ENCODE assay signal across 8 mouse cellular contexts in the genomic region with DNA sequence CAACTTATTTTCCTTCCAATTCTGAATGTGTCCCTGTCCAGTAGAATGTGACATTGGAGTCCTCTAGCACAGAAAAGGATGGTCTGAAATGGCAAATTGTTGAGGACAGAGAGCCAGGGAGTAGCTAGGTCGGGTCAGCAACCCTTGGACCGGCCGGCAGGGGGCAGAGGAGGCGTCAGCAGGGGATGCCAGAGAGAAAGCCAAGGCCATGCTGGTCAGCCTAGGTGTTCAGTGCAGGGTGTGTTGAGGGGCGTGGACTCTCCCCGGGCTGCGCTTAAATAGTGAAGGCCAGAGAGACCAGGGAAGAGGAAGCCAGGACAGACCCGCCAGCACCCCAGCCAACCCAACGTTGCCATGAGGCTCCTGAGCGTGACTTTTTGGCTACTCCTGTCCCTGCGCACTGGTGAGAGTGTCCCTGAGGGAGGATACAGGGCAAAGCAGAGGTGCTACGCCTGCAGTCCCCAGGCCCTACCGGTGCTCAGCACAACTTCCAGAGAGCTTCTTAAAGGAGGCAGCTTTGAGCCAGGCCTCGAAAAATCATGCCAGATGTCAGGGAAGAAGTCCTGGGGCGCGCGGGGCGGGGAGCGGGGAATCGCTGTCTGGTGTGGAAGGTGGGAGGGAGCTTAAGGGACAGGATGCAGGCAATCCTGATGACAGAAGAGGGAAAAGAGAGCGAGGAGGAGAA. TPM values are rescaled to one million over a fixed set of nuclear protein-coding genes. Genes with fewer than 3 reads are reported as not detected.
A peak's percentile ranks its signal among the peaks of the same experiment; 100 is the strongest.
DNase-seq lines count a peak whose midpoint lies in the region; ATAC-seq lines count a peak whose summit lies in the region.

Meltf (plus strand) TSS at position 238 of the 685 bp plus-strand sequence.

- H3K27ac ChIP-seq in hindbrain, embryonic 15.5 days (replicated peaks): no peak within 1 kb of the TSS
- H3K27ac ChIP-seq in liver, embryonic 12.5 days: no peak within 1 kb of the TSS
- no peak within 1 kb of the TSS for H3K27ac ChIP-seq in neural tube, embryonic 11.5 days (ENCODE audit: low read depth, low read length)

- no peaks in the 10 kb centered on the region for H3K27me3 ChIP-seq in hindbrain, embryonic 15.5 days
- H3K27me3 ChIP-seq in liver, embryonic 12.5 days (replicated peaks): peaks cover 35% of the 10 kb centered on the region
- no peaks in the 10 kb centered on the region for H3K27me3 ChIP-seq in neural tube, embryonic 11.5 days (ENCODE audit: control insufficient read depth, insufficient read depth, low read length)

- DNase-seq in layer of hippocampus, postnatal 10 days (ENCODE audit: low spot score in 2 of 2): peak; percentile 69 to 75
- no peak for DNase-seq in layer of hippocampus, adult 9-11 months
- DNase-seq in cerebellum, adult 11 months: peak; percentile 74
- DNase-seq in forelimb bud, embryonic 11.5 days (ENCODE audit: low read depth, low spot score): peak; percentile 69
- peak; percentile 78 for DNase-seq in neural tube, embryonic 11.5 days (ENCODE audit: low spot score)
- DNase-seq in thymus, postnatal 14 days: peak; percentile 66

- no peak within 1 kb of the TSS for H3K4me2 ChIP-seq in hindbrain, embryonic 15.5 days
- H3K4me2 ChIP-seq in liver, embryonic 12.5 days: 0 out of 2 replicates have a peak within 1 kb of the TSS, but pooled peaks have one; percentile 25
- H3K4me2 ChIP-seq in neural tube, embryonic 11.5 days (ENCODE audit: low read depth): no peak within 1 kb of the TSS; the same call in 1 of the 2 replicates

- no peak within 1 kb of the TSS for H3K4me3 ChIP-seq in hindbrain, embryonic 15.5 days
- H3K4me3 ChIP-seq in liver, embryonic 12.5 days: no peak within 1 kb of the TSS
- H3K4me3 ChIP-seq in neural tube, embryonic 11.5 days (ENCODE audit: low read depth, low read length): no peak within 1 kb of the TSS

- ATAC-seq in hindbrain, embryonic 15.5 days (ENCODE audit: low FRiP score, low read depth): 0 out of 2 replicates have a peak, but pooled peaks have one; percentile 57
- ATAC-seq in liver, embryonic 12.5 days: peak; percentile 56
- ATAC-seq in neural tube, embryonic 11.5 days (ENCODE audit: insufficient read depth, low FRiP score, low TSS enrichment): no peak; the same call in 1 of the 2 replicates

- peaks cover 3% of the 10 kb centered on the region; the same call in 1 of the 2 replicates for H3K36me3 ChIP-seq in hindbrain, embryonic 15.5 days
- peaks cover 11% of the 10 kb centered on the region for H3K36me3 ChIP-seq in liver, embryonic 12.5 days
- H3K36me3 ChIP-seq in neural tube, embryonic 11.5 days (ENCODE audit: control insufficient read depth, insufficient read depth, low read length): peaks cover 2% of the 10 kb centered on the region; the same call in 1 of the 2 replicates

- 35% methylated on average over 21 of the region's 21 CpGs for WGBS in hindbrain, embryonic 15.5 days
- 33% methylated on average over 21 of the region's 21 CpGs for WGBS in liver, embryonic 12.5 days (ENCODE audit: insufficient replicate concordance)
- WGBS in neural tube, embryonic 11.5 days: 30% methylated on average over 21 of the region's 21 CpGs

- no peaks in the 10 kb centered on the region for H3K9me3 ChIP-seq in hindbrain, embryonic 15.5 days
- H3K9me3 ChIP-seq in liver, embryonic 12.5 days (replicated peaks): no peaks in the 10 kb centered on the region
- H3K9me3 ChIP-seq in neural tube, embryonic 11.5 days (ENCODE audit: control insufficient read depth, low read length): no peaks in the 10 kb centered on the region

- no peak within 1 kb of the TSS for H3K9ac ChIP-seq in hindbrain, embryonic 15.5 days
- H3K9ac ChIP-seq in liver, embryonic 12.5 days: 0 out of 2 replicates have a peak within 1 kb of the TSS, but pooled peaks have one; percentile 5
- no peak within 1 kb of the TSS for H3K9ac ChIP-seq in neural tube, embryonic 11.5 days (ENCODE audit: low read length)

- H3K4me1 ChIP-seq in hindbrain, embryonic 15.5 days (replicated peaks): peaks cover 3% of the 10 kb centered on the region; the same call in 1 of the 2 replicates
- peaks cover 9% of the 10 kb centered on the region for H3K4me1 ChIP-seq in liver, embryonic 12.5 days
- peaks cover 8% of the 10 kb centered on the region for H3K4me1 ChIP-seq in neural tube, embryonic 11.5 days (ENCODE audit: control insufficient read depth, insufficient read depth, low read length)

RNA-seq across cellular contexts. Expression of gene Meltf, which starts in this region (rescaled TPM):
- total RNA-seq in layer of hippocampus, postnatal 10 days (2021): under 1 TPM; 0.18 to 0.36 TPM
- polyA plus RNA-seq in hindbrain, embryonic 15.5 days (2015; fragmentation: Nextera tagmentation; extraction: Ambion mirVana): 0.29 and 0.31 TPM in 2 replicates
- 0.30 and 0.36 TPM in 2 replicates for polyA plus RNA-seq in liver, embryonic 12.5 days (2016; fragmentation: Nextera tagmentation; extraction: Ambion mirVana)
- polyA plus RNA-seq in neural tube, embryonic 11.5 days (2014; fragmentation: Nextera tagmentation; extraction: Ambion mirVana): 0.15 TPM in 1 of 2 replicates, not detected in the other

Comparison
In these comparisons a context has a peak if more than half of its experiments do, and no peak if none do; other contexts are left out.
1. Peak in DNase-seq in layer of hippocampus, postnatal 10 days; RNA of the gene not detected or under 1 TPM.
2. Peak in ATAC-seq in hindbrain, embryonic 15.5 days; RNA of the gene not detected or under 1 TPM.
3. Peak in ATAC-seq, H3K9ac ChIP-seq and H3K4me2 ChIP-seq in liver, embryonic 12.5 days; RNA of the gene not detected or under 1 TPM.
4. Peak in DNase-seq in neural tube, embryonic 11.5 days; RNA of the gene not detected or under 1 TPM.